Mouse (Mus musculus) kidney, adult 18-20 months (tissue): ENCODE data around the gene Copz1.

Experiments
- DNase-seq: peaks from one replicate; pipeline ENCODE4 v3.0.0; 2021

Copz1 gene

DNA sequence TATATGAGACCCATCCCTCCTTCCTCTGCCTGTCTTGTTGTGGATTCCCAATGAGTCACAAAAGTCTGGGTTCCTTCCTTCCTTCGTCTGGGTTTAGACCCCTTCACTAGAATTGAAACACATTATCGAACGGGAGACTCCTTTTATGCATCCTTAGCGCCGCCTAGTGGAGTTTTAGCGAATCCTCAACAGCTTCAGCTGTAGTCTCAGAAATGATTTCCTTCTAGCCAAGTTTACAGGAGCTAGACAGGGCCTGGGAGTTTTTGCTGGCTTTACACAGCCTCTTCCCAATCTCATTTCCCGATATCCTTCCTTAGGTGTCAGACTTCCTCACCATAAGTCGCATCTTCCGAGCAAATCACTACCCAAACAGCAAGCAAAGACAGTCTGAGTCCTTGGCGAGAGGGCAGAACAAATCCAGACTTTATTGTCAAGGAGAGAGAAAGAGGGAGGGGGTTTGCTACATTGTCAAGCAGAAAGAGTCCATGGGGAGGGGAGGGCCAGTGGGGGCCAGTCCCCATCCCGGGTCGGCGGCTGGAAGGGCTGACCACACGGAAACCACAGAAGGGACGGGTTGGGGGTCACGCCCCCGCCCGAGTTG is 41.1 kb downstream of the Copz1 start:
- DNase-seq, result peak; percentile 58

DNA sequence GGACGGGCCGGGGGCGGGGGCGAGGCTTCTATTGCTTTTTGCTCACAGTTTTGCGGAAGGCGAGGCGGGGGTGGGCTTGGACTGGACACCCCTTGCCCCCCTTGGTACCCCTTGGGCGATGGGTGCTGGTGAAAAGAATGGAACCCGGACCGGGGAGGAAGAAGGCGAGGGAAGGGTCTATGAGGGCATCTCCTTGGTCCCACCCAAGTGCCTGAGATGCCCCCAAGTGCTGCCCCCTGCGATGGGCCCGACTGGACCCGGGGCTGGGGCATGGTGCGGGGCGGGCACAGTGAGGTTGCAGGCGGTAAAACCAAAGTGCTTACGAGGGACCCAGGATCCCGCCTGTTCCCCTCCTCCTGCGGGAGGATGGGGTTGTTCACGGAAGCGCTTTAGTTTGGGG is 41.7 kb downstream of the Copz1 start:
- no peak for DNase-seq

DNA sequence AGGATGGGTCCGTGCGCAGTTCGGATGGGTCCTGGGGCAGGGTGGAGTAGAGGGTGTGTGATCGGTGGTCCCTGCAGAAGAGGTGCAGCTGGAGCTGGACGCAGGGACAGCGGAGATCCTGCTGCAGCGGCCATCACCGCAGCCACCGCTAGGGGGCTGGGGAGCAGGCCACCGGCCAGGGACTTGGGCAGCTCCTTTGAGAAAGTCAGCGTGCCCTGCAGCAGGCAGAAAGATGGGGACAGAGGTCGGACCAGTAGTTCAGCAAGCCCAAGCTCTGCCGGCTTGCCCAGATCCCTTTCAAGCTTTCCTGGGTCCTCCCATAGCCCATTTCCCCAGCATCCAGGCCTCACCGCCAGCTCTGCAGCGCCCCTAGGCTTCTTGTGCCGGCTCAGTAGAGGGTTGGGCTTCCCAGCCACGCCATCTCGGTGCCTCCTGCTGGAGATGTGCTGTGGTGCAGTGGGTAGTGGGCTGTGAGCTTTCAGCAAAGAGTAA is 42.5 kb downstream of the Copz1 start:
- DNase-seq, result peak; percentile 85

DNA sequence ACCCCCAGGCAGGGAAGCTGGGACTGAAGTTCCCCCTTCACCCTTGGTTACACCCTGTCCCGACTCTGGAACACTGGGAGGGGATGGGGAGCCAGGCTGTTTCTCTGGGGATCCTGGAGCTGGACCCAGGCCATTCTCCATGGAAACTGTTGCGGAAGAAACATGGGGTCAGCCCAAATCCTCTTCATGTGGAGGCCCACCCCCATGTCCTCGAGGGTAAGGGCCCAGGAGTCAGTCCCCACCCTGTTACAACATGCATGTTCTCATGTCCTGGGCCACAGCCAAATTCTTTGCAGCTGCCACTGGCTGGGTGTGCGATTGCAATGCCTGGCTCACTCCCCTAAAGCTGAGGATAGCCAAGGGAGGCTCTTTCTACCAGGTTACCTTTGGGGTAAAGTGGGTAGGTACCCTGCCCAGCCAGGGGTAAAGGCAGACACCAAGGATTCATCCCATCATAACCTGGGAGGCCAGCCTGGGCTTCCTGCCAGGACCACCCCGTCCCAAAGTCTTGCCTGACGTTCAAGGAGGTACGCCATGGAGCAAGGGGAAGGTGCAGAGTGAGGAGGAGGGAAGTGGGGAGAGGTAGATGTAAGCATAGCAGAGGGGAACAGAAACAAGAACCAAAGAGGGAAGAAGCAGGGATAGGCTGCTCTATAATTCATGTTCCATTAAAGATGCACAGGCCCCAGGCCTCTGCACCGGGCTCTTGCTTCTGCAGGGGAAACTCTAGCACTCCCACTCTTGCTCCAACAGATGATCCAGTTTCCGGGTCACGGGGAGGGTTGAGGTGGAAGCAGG is 43.7 kb downstream of the Copz1 start:
- no peak for DNase-seq

DNA sequence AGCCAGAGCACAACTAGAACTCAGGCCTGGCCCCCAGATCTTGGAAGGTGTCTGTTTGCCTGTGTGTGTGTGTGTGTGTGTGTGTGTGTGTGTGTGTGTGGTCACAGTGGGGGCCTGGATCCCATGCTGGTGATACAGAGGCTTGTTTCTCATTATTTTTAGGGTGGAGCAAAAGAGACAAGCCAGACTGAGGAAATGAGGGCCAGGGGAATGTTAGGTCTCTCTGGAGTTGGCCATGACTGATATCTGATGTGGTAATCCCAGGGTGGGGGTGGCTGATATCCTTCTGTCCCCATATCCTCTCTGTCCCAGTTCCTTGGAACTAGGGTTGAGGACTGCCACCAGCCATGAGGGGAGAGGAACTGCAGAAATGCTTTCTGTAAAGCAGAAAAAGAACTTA is 44.6 kb downstream of the Copz1 start:
- DNase-seq, result no peak

DNA sequence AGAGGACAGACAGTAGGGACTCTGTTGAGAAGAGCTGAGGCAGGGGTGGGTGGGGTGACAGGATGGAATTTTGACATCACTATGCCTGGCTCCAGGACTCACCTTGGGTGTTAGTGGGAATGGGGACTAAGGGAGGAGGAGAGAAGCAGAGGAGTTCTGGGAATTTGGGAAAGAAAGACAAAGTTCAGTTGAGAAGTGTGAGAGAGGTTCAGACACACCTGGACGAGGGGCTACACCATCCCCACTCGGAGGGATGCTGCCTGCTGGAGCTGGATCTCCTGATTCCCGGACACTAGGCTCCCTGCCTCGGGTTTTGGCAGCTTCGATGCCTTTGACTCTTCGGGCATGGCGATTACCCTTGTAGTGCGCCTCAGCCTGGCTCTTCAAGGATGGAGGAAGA is 45.2 kb downstream of the Copz1 start:
- DNase-seq, result no peak

DNA sequence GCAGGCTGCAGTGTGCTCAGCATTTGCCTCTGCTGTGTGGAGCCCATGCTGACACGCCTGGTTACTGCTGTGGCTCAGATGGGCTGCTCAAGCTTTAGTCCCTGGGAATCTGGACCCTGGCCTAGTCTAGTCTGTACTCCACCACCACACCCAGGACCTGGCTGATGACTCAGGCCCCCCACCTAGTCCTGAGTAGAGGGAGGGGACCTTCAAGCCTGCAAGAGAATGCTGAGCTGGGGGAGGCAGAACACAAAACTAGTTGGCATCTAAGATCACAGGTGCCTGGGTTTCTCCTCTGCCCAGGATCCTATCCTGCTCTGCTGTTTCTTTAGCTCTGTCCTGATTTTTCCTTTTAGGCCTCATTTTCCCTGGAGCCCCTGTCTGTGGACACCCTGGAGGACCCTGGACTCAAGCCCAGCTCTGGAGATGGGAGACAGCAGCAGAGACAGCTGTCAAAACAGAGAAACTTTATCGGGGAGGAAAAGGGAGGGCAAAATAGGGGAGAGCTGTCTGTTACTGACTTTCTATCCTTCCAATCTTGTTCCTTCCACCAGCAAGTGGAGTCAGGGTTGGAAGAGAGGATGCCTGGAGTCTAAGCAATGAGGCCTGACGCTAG is 45.8 kb downstream of the Copz1 start:
- no peak for DNase-seq

DNA sequence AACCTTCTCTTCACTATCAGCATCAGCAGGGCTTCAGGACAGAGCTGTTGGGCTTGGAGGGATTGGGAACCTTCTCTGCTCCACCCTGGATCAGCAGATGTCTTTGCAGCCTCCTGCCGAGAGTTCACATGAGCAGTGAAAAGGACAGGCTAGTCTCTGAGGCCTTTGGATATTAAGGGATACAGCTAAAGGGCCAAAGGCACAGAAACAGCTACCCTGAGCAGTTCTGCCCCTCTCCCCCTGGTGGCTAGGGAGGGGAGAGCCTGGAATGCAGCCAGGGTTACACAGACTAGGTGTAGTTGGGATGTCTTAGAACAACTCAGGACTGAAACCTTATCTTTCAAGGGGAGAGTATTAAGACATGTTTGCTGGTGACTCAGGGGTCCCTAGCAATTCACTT is 48.6 kb downstream of the Copz1 start:
- no peak for DNase-seq

DNA sequence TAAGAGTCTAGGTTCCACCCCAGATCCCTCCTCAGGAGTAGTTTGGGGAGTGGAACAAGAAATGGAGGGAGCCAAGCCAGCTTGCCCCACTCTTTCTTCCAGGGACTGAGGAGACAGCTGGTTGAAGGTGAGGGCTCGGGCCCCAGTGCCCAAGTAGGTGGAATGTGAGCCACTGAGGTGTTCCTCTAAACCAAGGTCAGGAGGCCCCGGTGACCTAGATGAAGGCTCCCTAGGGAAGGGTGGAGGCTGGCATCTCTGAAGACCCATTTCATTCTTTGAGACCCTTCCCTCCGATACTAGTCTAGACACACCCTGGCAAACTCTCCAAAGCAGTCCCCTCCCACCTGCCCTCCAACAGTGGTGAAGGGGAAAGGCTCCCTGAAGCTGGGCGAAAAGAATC is 49.9 kb downstream of the Copz1 start:
- DNase-seq, result no peak

DNA sequence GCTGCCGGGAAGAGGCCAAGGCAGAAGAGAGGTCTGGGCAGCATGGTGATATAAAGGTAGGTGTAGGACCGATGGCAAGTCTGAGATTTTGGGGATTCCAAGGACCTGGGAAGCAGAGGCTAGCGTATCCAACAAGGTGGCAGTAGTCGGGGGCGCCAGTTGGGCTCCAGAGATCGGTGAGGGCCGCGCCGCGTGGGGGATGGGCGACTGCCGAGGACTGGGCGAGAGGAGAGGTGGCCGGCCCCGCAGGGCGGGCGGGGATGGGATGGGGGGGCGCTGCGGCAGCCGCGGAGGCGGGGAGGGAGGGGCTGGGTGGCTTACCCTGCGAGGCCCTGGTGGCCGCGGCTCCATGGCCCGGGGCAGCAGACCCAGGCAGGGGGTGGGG is 50.5 kb downstream of the Copz1 start:
- no peak for DNase-seq

DNA sequence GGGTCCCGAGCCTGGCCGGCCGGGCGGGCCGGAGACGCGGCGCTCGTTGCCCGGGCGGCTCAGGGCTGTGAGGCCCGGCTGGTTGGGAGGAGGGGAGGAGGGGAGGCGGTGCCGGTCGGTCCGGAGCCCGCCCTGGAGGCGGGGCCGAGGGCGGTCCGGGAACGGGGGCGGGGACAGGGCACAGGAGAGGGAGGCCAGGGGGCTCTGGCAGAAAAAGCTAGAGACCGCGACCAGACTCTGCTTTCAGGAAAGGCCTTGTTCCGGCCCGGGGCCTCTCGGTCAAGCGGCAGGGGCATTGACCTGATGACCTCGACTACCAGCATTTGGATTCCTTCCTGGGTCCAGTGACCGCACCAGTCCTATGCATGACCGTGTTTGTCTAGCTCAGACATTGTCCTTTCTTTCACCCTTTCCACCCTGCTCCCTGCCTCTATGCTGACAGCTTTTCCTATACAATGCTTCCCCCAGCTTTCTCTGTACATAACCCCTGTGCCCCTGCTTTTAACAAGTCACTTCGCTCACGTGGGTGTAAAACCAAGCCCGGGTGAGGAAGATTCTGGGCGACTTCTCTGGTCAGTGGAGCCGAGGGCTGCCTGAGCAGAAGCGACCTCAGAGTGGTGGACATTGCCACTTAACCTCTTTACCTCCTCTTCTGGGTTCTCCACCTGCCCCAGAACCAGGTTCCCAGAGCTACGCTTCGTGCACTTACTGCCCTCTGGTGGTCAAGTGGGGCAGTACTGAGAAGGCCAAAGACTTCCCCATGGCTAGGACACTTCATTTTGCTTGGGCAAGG is 51.1 kb downstream of the Copz1 start:
- DNase-seq, result peak; percentile 90

DNA sequence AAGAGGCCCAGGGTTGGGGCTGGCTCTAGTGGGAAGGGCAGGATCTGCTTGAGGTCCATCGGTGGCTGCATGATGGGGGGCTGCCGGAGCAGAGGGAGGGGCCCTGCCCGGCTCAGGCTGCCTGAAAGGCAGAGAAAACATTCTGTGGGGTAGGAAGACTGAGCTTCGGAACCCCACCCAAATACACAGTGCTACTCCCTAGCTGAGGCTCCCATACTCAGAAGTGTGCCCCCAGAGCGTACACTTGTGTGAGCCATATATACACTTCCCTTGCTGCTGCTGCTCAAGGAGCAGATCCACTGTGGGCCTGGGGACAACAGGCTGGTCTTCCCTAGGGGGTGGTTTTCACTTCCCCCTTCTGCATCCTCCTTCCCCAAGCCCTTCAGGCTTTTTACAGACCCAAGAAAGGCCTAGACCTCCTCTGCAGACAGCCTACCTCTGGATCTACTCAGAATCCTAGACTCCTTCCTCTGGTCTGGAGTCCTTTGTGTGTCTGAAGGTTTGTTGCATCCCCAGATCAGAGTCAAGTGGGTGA is 60.6 kb downstream of the Copz1 start:
- DNase-seq, result no peak

DNA sequence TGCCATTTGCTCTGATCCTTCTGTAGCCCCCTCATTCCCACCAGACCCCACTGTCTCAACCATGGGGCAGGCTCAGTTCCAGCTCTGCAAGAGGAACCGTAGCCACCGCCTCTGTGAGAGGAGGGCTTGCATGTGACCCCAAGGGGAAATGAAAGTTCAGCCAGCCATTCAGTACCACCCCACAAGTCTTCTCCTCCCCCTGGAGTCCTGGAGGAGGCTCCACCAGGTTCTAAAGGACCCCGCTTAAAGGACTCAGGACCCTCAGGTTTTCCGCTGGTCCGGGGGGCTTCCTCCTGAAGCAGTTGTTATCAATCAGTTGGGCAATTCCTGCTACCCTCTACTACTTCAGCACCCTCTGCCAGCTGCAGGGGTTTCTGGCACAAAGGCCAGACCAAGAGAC is 61.2 kb downstream of the Copz1 start:
- DNase-seq, result no peak

DNA sequence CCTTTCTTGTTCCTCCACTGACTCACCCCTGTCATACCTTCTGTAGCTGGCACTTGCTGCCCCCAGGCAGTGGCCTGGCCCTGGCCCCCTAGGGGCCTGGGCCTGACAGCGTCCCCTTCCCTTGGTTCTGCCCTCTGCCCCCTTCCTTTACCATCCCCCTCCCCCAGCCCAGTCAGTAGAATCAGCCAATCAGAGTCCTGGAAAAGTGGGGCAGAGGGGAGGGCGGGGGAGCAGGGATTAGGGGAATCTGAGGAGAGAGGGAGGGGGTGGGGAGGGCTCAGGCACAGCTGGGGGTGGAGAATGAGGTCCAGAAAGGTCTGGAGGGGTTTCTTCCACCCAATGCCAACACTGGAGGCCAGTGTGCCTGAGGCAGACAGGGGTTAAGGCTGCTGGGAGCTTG is 61.7 kb downstream of the Copz1 start:
- no peak for DNase-seq

DNA sequence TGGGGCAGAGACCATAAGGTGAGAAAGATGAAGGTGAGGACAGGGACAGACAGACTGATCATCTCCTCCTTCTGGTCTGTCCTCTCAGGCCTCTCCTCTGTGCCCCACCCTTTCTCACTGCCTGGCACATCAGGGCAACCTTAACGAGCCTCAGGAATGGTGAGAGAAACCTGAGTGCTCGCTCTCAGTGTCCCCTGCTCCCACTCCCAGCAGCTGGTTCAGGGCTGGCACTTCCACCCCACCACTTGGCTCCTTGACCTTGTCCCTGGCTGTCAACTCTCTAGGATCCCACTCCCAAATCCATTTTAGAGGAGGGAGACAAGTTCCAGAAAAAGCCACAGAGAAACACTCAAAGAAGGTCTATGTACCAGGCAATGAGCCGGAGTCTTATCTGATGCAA is 62.5 kb downstream of the Copz1 start:
- DNase-seq, result no peak

DNA sequence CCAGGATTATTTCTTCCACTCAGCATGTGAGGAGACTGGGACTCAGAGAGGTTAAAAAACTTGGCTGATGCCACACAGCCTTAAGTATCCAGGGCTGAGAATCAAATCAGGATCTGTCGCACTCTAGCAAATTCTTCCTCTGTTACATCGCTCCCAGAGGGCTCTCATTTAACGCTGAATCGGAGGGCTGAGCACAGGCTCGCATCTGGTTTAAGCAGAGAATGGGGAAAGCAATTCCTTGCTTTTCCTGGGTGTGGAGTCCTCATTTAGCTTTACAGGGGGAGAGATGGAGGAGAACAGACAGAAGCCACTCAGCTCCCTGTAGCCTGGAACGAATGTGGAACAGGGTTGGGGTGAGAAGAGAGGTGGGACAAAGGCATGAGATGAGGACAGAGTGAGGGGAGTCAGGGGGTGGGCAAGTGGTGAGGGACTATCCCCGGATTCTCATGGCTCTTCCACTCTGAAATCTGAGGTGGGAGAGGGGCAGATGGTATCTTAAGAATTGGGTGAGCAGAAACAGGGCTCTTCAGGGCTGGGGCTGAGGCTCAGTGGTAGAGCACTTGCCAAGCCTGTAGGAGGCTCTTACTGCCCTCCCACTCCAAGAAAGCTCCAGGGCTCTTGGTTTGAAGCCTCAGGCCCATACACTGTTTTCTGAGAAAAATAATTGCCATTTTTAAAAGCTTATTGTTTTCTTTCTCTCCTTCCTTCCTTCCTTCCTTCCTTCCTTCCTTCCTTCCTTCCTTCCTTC is 63.1 kb downstream of the Copz1 start:
- no peak for DNase-seq

DNA sequence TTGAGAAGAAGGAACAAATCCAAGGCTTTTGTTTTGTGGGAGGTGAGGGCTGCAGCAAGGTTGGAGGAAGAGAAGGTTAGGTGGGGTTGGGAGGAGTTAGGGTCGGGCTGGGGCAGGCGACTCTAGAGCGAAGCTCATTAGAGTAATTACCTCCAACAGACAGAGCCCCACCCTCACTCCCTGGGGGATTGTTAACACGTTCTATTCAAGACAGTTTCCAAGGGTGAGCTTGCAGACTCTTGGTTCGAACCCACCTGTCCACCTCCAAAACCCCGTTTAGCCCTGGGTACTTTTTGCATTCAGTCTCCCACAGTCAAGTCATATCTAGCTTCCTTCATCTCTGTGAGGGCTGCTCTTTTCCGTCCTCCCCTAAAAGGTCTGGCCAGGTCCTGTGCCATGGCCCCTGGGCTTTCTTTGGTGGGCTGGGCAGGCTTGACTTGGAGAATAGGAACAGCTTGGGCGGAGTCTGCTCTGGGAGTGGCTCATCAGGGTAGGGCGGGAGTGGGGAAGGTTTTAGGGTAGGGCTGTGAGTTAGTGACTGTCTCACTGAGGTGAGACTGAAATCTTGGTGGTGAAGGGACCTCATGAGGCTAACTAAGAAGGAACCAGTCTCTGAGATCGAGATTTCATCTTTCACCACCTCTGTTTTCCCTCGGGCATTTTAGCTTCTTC is 64.6 kb downstream of the Copz1 start:
- DNase-seq, result no peak

DNA sequence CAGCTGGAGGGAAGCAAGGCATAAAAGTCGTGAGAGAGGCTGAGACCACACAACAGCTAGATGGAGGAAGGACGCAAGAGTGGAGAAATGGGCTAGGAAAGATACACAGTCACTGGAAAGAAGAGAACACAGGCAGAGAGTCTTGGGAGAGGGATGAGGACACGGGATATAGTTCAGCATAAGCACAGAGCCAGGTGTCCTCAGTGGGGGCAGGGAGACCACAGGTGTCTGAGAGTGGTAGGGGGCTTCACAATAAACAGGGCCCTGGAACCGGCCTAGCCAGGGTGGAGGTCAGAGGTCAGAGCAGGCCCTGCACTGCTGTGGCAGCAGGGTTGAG is 66.3 kb downstream of the Copz1 start:
- no peak for DNase-seq

DNA sequence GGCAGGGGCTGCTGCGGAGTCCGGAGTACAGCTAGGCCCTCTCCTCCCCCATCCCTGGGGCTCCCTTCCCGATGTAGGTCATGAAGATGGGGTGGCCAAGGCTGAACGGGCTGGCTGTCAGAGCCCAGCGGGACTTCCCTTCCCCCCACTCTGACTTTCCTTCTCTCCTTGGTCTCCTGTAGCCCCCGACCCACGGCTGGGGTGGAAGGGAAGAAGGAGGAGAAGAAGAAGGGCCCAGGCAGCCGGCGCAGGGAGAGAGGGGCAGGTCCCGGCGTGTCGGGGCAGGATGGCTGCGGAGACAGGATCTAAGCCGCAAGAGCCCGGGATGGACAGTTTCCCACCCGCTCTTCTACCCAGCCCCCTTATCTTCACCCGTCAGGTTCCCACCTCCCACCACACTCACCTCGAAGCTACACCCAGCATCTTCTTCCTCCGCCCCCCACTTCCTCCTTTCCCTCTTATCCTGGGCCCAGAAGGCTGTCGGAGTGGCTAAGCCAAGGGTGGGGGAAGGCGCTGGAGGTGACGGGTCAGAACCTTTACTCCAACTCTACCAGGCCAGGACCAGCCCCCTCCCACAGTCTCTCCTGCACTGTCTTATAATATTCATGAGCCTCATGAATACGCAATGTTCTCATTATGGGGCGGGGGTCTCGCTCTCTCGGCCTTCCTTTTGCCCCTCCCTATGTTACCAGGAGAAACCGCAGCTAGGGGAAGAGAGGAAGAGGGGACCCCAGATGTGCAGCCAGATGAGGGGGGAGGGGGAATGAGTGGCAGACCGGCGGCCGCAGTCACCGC is 66.8 kb downstream of the Copz1 start:
- DNase-seq, result no peak

DNA sequence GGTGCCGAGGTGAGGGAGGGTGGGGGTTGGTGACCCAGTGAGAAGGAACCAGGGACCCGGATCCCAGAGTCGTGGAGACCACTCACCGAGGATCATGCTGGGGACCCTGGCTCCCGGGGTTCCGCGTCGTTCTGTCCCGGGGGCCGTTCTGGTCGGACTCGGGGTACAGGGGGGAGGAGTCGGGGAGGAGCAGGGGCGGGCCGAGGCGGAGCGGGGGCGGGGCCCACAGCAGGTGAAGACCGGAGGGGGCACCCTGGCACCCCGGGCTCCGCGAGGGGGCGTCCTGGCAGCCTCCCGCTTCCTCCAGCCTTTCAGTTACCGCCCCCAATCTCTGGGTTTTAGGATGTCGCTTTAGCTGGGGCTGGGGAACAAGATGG is 67.4 kb downstream of the Copz1 start, which contains the start of gene Zfp385a:
TSS of gene Zfp385a (minus strand) at position 133 of the 377 bp plus-strand sequence.
- DNase-seq, result peak; percentile 49

DNA sequence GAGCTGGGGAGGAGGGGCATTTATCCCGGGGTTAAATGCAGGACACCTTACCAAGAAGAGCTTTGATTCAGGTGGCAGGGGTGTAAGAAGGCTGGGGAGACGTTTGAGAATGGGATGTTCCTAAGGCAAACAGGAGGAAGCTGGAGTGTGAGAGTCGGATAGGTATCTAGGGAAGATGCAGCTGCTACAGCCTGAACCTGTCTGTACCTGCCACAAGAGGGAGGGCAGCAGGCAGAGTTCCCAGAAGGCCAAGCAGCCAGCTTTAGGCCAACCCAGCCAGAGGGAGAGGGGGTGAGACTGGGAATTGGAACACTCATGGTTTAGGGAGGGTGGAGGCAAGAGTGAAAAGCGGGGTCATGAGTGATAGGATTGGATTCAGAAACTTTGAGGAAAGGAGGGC is 68.3 kb downstream of the Copz1 start:
- DNase-seq, result no peak
